Mouse (Mus musculus) liver, adult 2 months (tissue): ENCODE data around the gene Spaca4.

Experiments
- CTCF ChIP-seq: fragments of 200-500 bp; IDR thresholded peaks from 2 replicates; pipeline ENCODE4 v1.5.1; 2011; ENCODE audit warnings: low read depth, low read length, control low read depth
- POLR2A ChIP-seq: fragments of 200-500 bp; IDR thresholded peaks from 2 replicates; pipeline ENCODE4 v1.6.1; 2011; ENCODE audit warnings: low read length, control low read depth; ENCODE audit not compliant: insufficient read depth; ENCODE audit errors: extremely low read depth

- TF ChIP-seq POLR2A, result no peak
- TF ChIP-seq CTCF, result peak; percentile 19; the same call in 1 of the 2 replicates
Measured at GRCm38 (mm10) chr7:45759400-45759799, 33.8 kb upstream of the Spaca4 start.
